Mouse (Mus musculus) mouse embryonic stem cell (cell line): Measurements from ENCODE around the gene Rnf126.

Experiments
- in situ Hi-C, 2 experiments: fragments of 300-500 bp; cut with MboI; formaldehyde crosslinking; loops; 1 replicate in 1 of 2; 3 replicates in 1 of 2; pipeline ENCODE4 v1.14.3; 2019 to 2020; ENCODE audit warnings: low sequenced_read_pairs in 2 of 2, low pct_unique_long_range_greater_than_20kb in 1 of 2, mixed read lengths in 1 of 2; ENCODE audit not compliant: unreplicated experiment in 1 of 2

Rnf126 gene

GRCm38 (mm10) chr10:79714996-79715395 lies 51.8 kb downstream of the Rnf126 start:
- in situ Hi-C loops: no loop called here

- in situ Hi-C loops: no loop called here
These were observed 53.6 kb downstream of the Rnf126 start for GRCm38 (mm10) chr10:79713163-79713562.

GRCm38 (mm10) chr10:79712499-79713126 lies 54.1 kb downstream of the Rnf126 start:
- in situ Hi-C loops: no loop called here

GRCm38 (mm10) chr10:79712029-79712428 lies 54.7 kb downstream of the Rnf126 start:
- in situ Hi-C loops: no loop called here

- in situ Hi-C loops: no loop called here
These were observed 57.4 kb downstream of the Rnf126 start for GRCm38 (mm10) chr10:79709307-79709706.

- in situ Hi-C loops: no loop called here
These were observed 58.1 kb downstream of the Rnf126 start for GRCm38 (mm10) chr10:79708668-79709067.
